Comparison of ENCODE assay signal across 17 mouse cellular contexts in genomic region chr5:47385930-47386329, GRCm38 (mm10).
"Had no signal": no experiment of that assay in that cellular context is flagged by ENCODE, and none has a peak within 500 bp of the region (broad histone marks: within the 10 kb centered on the region; RNA-seq: fewer than 3 reads in every experiment).

No protein-coding gene starts in this region.

- H3K36me3 ChIP-seq: midbrain, embryonic 10.5 days; midbrain, embryonic 12.5 days; stomach, embryonic 15.5 days had no signal

- H3K4me2 ChIP-seq: lung, embryonic 14.5 days; midbrain, embryonic 12.5 days; stomach, embryonic 15.5 days had no signal

- H3K27ac ChIP-seq: liver, embryonic 14.5 days; midbrain, embryonic 10.5 days; midbrain, embryonic 12.5 days; stomach, embryonic 15.5 days; stomach, postnatal 0 days had no signal

- H3K4me3 ChIP-seq: midbrain, embryonic 10.5 days; midbrain, embryonic 12.5 days; myocyte; stomach, embryonic 15.5 days had no signal

- ATAC-seq: midbrain, embryonic 16.5 days had no signal

- DNase-seq: lung, adult 18-20 months; lung, embryonic 14.5 days; lung, postnatal 10 days; lung, postnatal 4 days; midbrain, embryonic 14.5 days; retina, postnatal 1 day; right cerebral cortex, adult 18-20 months; thymus, adult 2 months; thymus, postnatal 25 days; thymus, postnatal 4 days had no signal

- H3K9me3 ChIP-seq: midbrain, embryonic 10.5 days; midbrain, embryonic 12.5 days; stomach, embryonic 15.5 days had no signal

- H3K4me1 ChIP-seq: midbrain, embryonic 10.5 days; midbrain, embryonic 12.5 days; stomach, embryonic 15.5 days had no signal

- H3K9ac ChIP-seq: liver, embryonic 14.5 days; lung, embryonic 14.5 days; midbrain, embryonic 12.5 days; stomach, embryonic 15.5 days had no signal

- H3K27me3 ChIP-seq: midbrain, embryonic 12.5 days; stomach, embryonic 15.5 days had no signal
